Mouse (Mus musculus): ENCODE results near the gene Klhl10. TPM values are rescaled to one million over a fixed set of nuclear protein-coding genes. Genes with fewer than 3 reads are reported as not detected.

The Klhl10 gene
- polyA plus RNA-seq, 1 experiment from 2014 or later, result 0.61 TPM

DNA sequence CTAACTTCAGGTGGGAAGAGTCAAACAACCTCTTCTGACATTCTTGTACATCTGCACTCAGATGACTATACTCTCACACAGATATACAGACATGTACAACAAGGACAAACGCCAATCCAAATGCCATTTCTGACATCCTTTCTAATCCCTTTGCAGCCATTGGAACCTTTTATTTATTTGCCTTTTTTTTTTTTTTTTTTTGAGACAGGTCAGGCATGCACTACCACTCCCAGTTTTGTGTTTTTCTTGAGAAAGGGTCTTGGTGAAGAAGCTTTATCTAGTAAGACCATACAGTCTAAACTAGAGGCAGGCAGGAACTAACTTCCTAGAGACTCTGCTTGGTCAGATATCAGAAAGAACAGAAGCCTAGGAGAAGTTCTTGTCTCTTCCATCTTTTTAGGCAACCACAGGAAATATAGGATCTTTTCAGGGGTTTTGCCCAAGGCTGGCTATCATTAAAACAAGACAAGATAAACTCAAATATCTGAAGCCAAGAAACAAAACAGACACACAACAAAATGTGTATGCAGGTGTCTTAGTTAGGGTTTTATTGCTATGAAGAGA, 23.6 kb downstream of the Klhl10 start:
- H3K27me3 ChIP-seq (replicated peaks; ENCODE audit: control insufficient read depth, insufficient read depth, low read length), result no peaks in the 10 kb centered on the region
- no peak overlapping the region for H3K27ac ChIP-seq (ENCODE audit: low read depth)
- WGBS, result 90% methylated on average over 1 of the region's 1 CpGs
- H3K36me3 ChIP-seq (ENCODE audit: control insufficient read depth, insufficient read depth, low read length), result peaks cover 25% of the 10 kb centered on the region
- no peak overlapping the region for H3K4me2 ChIP-seq (ENCODE audit: low read length)
- no peak overlapping the region for H3K9ac ChIP-seq (ENCODE audit: low read length)
- ATAC-seq (replicated peaks; ENCODE audit: low FRiP score, low TSS enrichment, low read depth) (no peak), DNase-seq (ENCODE audit: low spot score) (no peak)
- peaks cover under 1% of the 10 kb centered on the region; the same call in 1 of the 2 replicates for H3K4me1 ChIP-seq (replicated peaks; ENCODE audit: control insufficient read depth, insufficient read depth, low read length)
- no peak overlapping the region for H3K4me3 ChIP-seq (ENCODE audit: low read depth, low read length)
- H3K9me3 ChIP-seq (ENCODE audit: control insufficient read depth, low read length), result no peaks in the 10 kb centered on the region

GRCm38 (mm10) chr11:100465833-100466232, 24.1 kb downstream of the Klhl10 start:
- Histone ChIP-seq H3K9ac (ENCODE audit: low read length) (no peak overlapping the region), H3K9me3 (ENCODE audit: control insufficient read depth, low read length) (no peaks in the 10 kb centered on the region), H3K4me3 (ENCODE audit: low read depth, low read length) (no peak overlapping the region), H3K4me2 (ENCODE audit: low read length) (no peak overlapping the region), H3K4me1 (replicated peaks; ENCODE audit: control insufficient read depth, insufficient read depth, low read length) (peaks cover 6% of the 10 kb centered on the region), H3K36me3 (ENCODE audit: control insufficient read depth, insufficient read depth, low read length) (peaks cover 25% of the 10 kb centered on the region), H3K27me3 (replicated peaks; ENCODE audit: control insufficient read depth, insufficient read depth, low read length) (no peaks in the 10 kb centered on the region), H3K27ac (ENCODE audit: low read depth) (no peak overlapping the region)
- WGBS, result 61% methylated on average over 1 of the region's 1 CpGs
- ATAC-seq (replicated peaks; ENCODE audit: low FRiP score, low TSS enrichment, low read depth) (no peak), DNase-seq (ENCODE audit: low spot score) (no peak)

DNA sequence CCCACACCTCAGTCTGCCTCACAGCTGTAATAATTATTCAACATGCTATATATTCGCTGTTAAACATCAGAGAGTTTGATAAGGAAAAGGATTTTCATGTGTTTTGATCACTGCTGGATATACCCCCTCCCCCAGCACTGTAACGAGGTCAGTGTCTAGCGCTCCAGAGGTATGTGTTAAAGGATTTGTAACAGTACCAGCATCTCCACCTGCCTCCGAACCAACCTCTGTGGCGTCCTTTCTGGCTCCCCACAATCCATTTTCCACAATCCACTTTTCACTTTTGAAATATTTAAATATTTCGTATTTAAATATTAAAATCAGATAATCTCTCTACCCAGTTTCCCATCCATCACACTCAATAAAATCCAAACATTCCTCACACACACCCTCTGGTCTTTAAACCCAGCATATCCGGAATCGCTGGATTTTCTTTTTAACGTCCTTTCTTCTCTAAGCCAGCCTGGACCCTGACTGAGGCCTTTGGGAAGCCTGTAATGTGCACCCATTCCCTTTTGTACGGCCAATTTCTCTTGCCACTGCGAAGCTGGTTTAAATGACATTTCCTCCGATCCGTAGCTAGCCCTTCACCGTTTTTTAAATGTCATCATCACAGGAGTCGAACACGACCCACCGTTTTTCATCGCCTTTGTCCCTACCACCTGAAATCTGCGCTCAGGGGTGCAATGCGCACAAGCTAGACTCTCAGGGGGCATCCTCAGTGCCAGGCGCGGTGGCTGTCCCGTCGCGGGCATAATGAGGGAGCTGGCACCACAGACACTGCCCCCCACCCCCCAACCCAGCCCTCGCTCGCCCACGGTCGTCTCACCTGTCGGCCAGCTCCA, 29.9 kb downstream of the Klhl10 start:
- Histone ChIP-seq H3K4me1 (replicated peaks; ENCODE audit: control insufficient read depth, insufficient read depth, low read length) (peaks cover 11% of the 10 kb centered on the region), H3K27me3 (replicated peaks; ENCODE audit: control insufficient read depth, insufficient read depth, low read length) (no peaks in the 10 kb centered on the region), H3K27ac (ENCODE audit: low read depth) (no peak overlapping the region), H3K9ac (ENCODE audit: low read length) (peak overlapping the region; percentile 83), H3K9me3 (ENCODE audit: control insufficient read depth, low read length) (no peaks in the 10 kb centered on the region), H3K36me3 (ENCODE audit: control insufficient read depth, insufficient read depth, low read length) (peaks cover 9% of the 10 kb centered on the region), H3K4me3 (ENCODE audit: low read depth, low read length) (peak overlapping the region; percentile 78), H3K4me2 (ENCODE audit: low read length) (peak overlapping the region; percentile 93)
- 3% methylated on average over 30 of the region's 30 CpGs for WGBS
- 0 out of 2 replicates have a peak, but pooled peaks have one; percentile 5 for ATAC-seq (replicated peaks; ENCODE audit: low FRiP score, low TSS enrichment, low read depth)
- peak; percentile 61 for DNase-seq (ENCODE audit: low spot score)

DNA sequence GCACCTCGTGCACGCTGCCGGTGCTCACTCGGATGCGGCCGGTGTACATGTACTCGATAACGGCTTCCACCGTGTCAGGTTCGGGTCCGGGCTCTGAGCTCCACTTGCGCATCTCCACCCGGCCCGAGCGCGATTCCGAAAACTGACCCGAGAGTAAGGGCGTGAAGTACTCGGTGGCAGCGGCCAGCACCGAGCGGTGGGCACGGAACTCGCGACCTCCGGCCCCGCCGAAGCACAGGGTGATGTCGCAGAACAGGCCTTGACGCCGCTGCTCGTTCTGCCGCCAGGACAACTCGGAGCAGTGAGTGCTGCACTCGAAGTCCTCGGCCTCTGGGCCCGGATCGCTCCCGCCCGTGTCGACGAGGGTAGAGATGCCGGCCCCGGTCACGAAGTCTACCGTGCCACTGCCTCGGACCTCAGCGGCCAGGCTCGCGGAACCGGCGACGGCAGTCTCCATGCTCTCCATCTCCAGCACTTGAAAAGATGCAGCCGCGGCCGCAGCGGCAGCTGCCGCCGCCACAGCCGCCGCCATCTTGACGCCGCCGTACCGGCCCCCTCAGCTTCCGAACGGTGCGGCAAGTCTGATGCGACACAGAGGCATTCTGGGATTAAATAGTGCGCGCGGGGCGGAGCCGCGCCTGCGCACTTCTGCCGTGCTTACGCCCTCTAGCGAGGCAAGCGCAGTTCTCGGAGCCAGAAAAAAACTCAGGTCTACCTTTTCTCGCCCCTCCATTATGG, 30.6 kb downstream of the Klhl10 start, which contains the start of gene Klhl11:
Gene Klhl11 (minus strand): TSS at position 545 of the 738 bp plus-strand sequence.
- Histone ChIP-seq H3K9ac (ENCODE audit: low read length) (peak within 1 kb of the TSS; percentile 83), H3K27me3 (replicated peaks; ENCODE audit: control insufficient read depth, insufficient read depth, low read length) (no peaks in the 10 kb centered on the region), H3K4me2 (ENCODE audit: low read length) (peak within 1 kb of the TSS; percentile 93), H3K4me3 (ENCODE audit: low read depth, low read length) (peak within 1 kb of the TSS; percentile 78), H3K9me3 (ENCODE audit: control insufficient read depth, low read length) (no peaks in the 10 kb centered on the region), H3K4me1 (replicated peaks; ENCODE audit: control insufficient read depth, insufficient read depth, low read length) (peaks cover 11% of the 10 kb centered on the region), H3K36me3 (ENCODE audit: control insufficient read depth, insufficient read depth, low read length) (peaks cover 12% of the 10 kb centered on the region), H3K27ac (ENCODE audit: low read depth) (peak within 1 kb of the TSS; percentile 44; the same call in 1 of the 2 replicates)
- ATAC-seq (replicated peaks; ENCODE audit: low FRiP score, low TSS enrichment, low read depth) (peak; percentile 89), DNase-seq (ENCODE audit: low spot score) (peak; percentile 92)
- WGBS, result under 1% methylated on average over 83 of the region's 83 CpGs

DNA sequence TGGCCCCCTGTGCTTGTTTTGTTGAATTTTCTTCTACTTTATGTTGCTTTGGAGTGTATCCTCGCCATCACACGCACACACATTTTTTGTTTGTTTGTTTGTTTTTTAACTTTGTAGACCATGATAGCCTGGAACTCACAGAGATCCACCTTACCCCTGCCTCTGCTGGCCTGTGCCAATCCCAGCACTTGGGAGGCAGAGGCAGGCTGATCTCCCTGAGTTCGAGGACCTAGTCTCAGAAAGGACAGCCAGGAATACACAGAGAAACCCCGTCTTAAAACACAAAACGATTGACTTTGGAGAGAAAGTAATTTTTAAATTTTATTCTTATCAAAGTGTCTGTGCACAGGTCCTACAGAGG, 31.2 kb downstream of the Klhl10 start:
- ATAC-seq (replicated peaks; ENCODE audit: low FRiP score, low TSS enrichment, low read depth) (peak; percentile 40; the same call in 1 of the 2 replicates), DNase-seq (ENCODE audit: low spot score) (no peak)
- Histone ChIP-seq H3K4me2 (ENCODE audit: low read length) (peak overlapping the region; percentile 18), H3K9me3 (ENCODE audit: control insufficient read depth, low read length) (no peaks in the 10 kb centered on the region), H3K36me3 (ENCODE audit: control insufficient read depth, insufficient read depth, low read length) (peaks cover 17% of the 10 kb centered on the region), H3K27ac (ENCODE audit: low read depth) (no peak overlapping the region), H3K9ac (ENCODE audit: low read length) (no peak overlapping the region), H3K4me1 (replicated peaks; ENCODE audit: control insufficient read depth, insufficient read depth, low read length) (peaks cover 11% of the 10 kb centered on the region), H3K27me3 (replicated peaks; ENCODE audit: control insufficient read depth, insufficient read depth, low read length) (no peaks in the 10 kb centered on the region), H3K4me3 (ENCODE audit: low read depth, low read length) (peak overlapping the region; percentile 78)
- WGBS, result 32% methylated on average over 5 of the region's 5 CpGs

GRCm38 (mm10) chr11:100476281-100476680, 34.6 kb downstream of the Klhl10 start:
- peaks cover 50% of the 10 kb centered on the region for H3K36me3 ChIP-seq (ENCODE audit: control insufficient read depth, insufficient read depth, low read length)
- no peak for ATAC-seq (replicated peaks; ENCODE audit: low FRiP score, low TSS enrichment, low read depth)
- H3K4me2 ChIP-seq (ENCODE audit: low read length), result no peak overlapping the region
- H3K27me3 ChIP-seq (replicated peaks; ENCODE audit: control insufficient read depth, insufficient read depth, low read length), result no peaks in the 10 kb centered on the region
- no peak overlapping the region for H3K9ac ChIP-seq (ENCODE audit: low read length)
- H3K27ac ChIP-seq (ENCODE audit: low read depth), result no peak overlapping the region
- H3K4me3 ChIP-seq (ENCODE audit: low read depth, low read length), result no peak overlapping the region
- H3K4me1 ChIP-seq (replicated peaks; ENCODE audit: control insufficient read depth, insufficient read depth, low read length), result peaks cover under 1% of the 10 kb centered on the region; the same call in 1 of the 2 replicates
- no peak for DNase-seq (ENCODE audit: low spot score)
- no peaks in the 10 kb centered on the region for H3K9me3 ChIP-seq (ENCODE audit: control insufficient read depth, low read length)
- WGBS, result 88% methylated on average over 5 of the region's 5 CpGs

GRCm38 (mm10) chr11:100479152-100479551, 37.4 kb downstream of the Klhl10 start:
- 44% methylated on average over 7 of the region's 7 CpGs for WGBS
- no peaks in the 10 kb centered on the region for H3K4me1 ChIP-seq (replicated peaks; ENCODE audit: control insufficient read depth, insufficient read depth, low read length)
- no peak overlapping the region for H3K4me3 ChIP-seq (ENCODE audit: low read depth, low read length)
- DNase-seq (ENCODE audit: low spot score) (no peak), ATAC-seq (replicated peaks; ENCODE audit: low FRiP score, low TSS enrichment, low read depth) (no peak)
- H3K27ac ChIP-seq (ENCODE audit: low read depth), result no peak overlapping the region
- no peak overlapping the region for H3K4me2 ChIP-seq (ENCODE audit: low read length)
- H3K27me3 ChIP-seq (replicated peaks; ENCODE audit: control insufficient read depth, insufficient read depth, low read length), result no peaks in the 10 kb centered on the region
- H3K36me3 ChIP-seq (ENCODE audit: control insufficient read depth, insufficient read depth, low read length), result peaks cover 79% of the 10 kb centered on the region
- H3K9ac ChIP-seq (ENCODE audit: low read length), result no peak overlapping the region
- H3K9me3 ChIP-seq (ENCODE audit: control insufficient read depth, low read length), result no peaks in the 10 kb centered on the region

DNA sequence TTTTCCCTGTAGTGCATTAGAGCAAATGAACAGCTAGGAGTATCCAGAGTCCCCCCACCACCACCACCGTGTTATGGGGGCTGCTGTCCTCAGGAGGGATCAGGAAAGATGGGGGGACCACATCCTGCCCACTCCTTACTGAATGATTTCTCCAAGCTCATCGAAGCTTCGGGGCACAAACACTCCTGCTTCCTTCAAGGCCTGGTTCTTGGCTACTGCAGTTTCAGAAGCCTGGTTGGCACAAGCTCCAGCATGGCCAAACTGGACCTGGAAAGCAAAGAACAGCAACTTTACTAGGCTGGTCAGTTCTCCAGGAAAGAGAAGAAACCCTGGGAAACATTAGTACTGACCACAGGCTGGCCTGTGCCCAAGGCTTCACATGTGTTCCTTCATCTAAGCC, 42.7 kb downstream of the Klhl10 start:
- H3K4me3 ChIP-seq (ENCODE audit: low read depth, low read length), result no peak overlapping the region
- H3K27ac ChIP-seq (ENCODE audit: low read depth), result no peak overlapping the region
- no peak for ATAC-seq (replicated peaks; ENCODE audit: low FRiP score, low TSS enrichment, low read depth)
- no peak for DNase-seq (ENCODE audit: low spot score)
- H3K27me3 ChIP-seq (replicated peaks; ENCODE audit: control insufficient read depth, insufficient read depth, low read length), result no peaks in the 10 kb centered on the region
- no peaks in the 10 kb centered on the region for H3K4me1 ChIP-seq (replicated peaks; ENCODE audit: control insufficient read depth, insufficient read depth, low read length)
- 89% methylated on average over 3 of the region's 3 CpGs for WGBS
- H3K36me3 ChIP-seq (ENCODE audit: control insufficient read depth, insufficient read depth, low read length), result peaks cover 98% of the 10 kb centered on the region
- H3K4me2 ChIP-seq (ENCODE audit: low read length), result no peak overlapping the region
- H3K9ac ChIP-seq (ENCODE audit: low read length), result no peak overlapping the region
- H3K9me3 ChIP-seq (ENCODE audit: control insufficient read depth, low read length), result no peaks in the 10 kb centered on the region
